Mouse (Mus musculus) effector memory CD4-positive, alpha-beta T cell, adult 5 months (primary cell): ENCODE results near the gene Ap1s3. TPM values are rescaled to one million over a fixed set of nuclear protein-coding genes. Genes with fewer than 3 reads are reported as not detected.

Experiments
- polyA plus RNA-seq: library from polyadenylated mRNA; unstranded; fragments of 100-300 nt; shearing (Covaris generic); gene quantifications from one replicate; pipeline ENCODE4 v1.2.1, GENCODE M21; 2017

The Ap1s3 gene
- polyA plus RNA-seq = 1.1 TPM

DNA sequence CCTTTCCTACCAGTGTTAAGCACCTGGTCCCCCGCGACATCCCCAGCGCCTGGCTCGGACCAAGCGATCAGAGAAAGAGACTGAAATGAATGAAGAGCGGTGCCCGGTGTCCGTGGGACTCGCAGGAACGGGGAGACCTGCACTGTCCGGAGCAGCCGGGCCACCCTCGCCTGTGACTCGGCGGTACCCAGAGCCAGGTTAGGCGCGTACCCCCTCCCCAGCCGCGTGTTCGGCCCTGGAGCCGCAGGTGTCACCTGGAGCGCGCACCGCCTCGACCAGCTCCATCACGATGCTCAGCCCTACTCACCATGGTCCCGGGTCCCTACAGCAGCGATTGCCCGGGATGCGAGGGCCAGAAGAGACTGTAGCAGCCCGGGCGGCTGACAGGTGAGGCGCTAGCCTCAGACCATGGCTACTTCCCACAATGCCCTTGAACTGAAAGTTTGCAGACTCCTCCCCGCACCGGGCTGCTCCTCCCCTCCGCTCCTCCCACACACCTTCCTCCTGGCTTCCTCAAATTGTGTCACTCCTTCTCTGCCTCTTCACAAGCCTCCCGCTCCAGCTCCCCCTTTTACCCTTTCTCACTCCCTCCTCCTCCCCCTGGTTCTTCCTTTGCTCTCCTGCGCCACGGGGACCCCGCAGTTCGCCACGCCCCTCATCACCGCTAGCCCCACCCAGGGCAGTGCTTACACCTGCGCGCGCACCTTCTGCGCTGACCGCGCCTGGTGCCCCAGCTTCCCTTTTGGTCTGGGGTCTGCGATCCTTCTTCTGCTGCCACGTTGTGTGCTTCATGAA lies at the start of gene Ap1s3:
TSS of gene Ap1s3 (minus strand) at position 430 of the 795 bp plus-strand sequence.

Other genes with a start within 250 kb of the Ap1s3 start
- gene Scg2, start 231.9 kb downstream of the Ap1s3 start, polyA plus RNA-seq = 0.80 TPM
- 12.4 TPM for gene Mrpl44, start 104.0 kb upstream of the Ap1s3 start, polyA plus RNA-seq
- gene Wdfy1, start 104.2 kb upstream of the Ap1s3 start, polyA plus RNA-seq = 38.2 TPM
- 3.0 TPM for gene Serpine2, start 189.2 kb upstream of the Ap1s3 start, polyA plus RNA-seq